Mouse (Mus musculus) left cerebral cortex, adult 8-10 months (tissue): Measurements from ENCODE around the gene Gm39653. TPM values are rescaled to one million over a fixed set of nuclear protein-coding genes. Genes with fewer than 3 reads are reported as not detected.
"Not testable (repeated sequence)": the region's sequence is repeated elsewhere in the genome, so short reads cannot be mapped to it uniquely, and the experiment has no call there.

Experiments used
- DNase-seq, 2 experiments: peaks; one replicate each; pipeline ENCODE4 v3.0.0; 2022; ENCODE audit warnings: low spot score in 2 of 2
- total RNA-seq, 4 experiments: library from RNA; stranded (reverse); gene quantifications; 2 replicates each; pipeline ENCODE4 v1.2.4; 2022

The Gm39653 gene
- total RNA-seq = not detected

GRCm38 (mm10) chr1:63615668-63616067 lies at the start of gene Gm39653:
Gene Gm39653, plus strand, starts transcription at chr1:63615968.
- DNase-seq = no peak

GRCm38 (mm10) chr1:63566501-63566900 lies 49.3 kb upstream of the Gm39653 start:
- DNase-seq = no peak

GRCm38 (mm10) chr1:63567031-63567430 lies 48.7 kb upstream of the Gm39653 start:
- no peak for DNase-seq

GRCm38 (mm10) chr1:63572229-63572628 lies 43.5 kb upstream of the Gm39653 start:
- DNase-seq = no peak

GRCm38 (mm10) chr1:63573432-63573831 lies 42.3 kb upstream of the Gm39653 start:
- no peak for DNase-seq

GRCm38 (mm10) chr1:63573864-63574611 lies 41.7 kb upstream of the Gm39653 start:
- no peak for DNase-seq

- no peak for DNase-seq
Measured at GRCm38 (mm10) chr1:63576803-63577202, 39.0 kb upstream of the Gm39653 start.

GRCm38 (mm10) chr1:63579153-63579552 lies 36.6 kb upstream of the Gm39653 start:
- no peak for DNase-seq

GRCm38 (mm10) chr1:63586869-63587268 lies 28.9 kb upstream of the Gm39653 start:
- no peak for DNase-seq

GRCm38 (mm10) chr1:63603870-63604500 lies 11.8 kb upstream of the Gm39653 start:
- DNase-seq = no peak

GRCm38 (mm10) chr1:63609613-63610012 lies 6.2 kb upstream of the Gm39653 start:
- no peak for DNase-seq

GRCm38 (mm10) chr1:63614594-63614993 lies 1.2 kb upstream of the Gm39653 start:
- DNase-seq = no peak

- no peak for DNase-seq
Measured at GRCm38 (mm10) chr1:63628211-63628610, 12.4 kb downstream of the Gm39653 start.

GRCm38 (mm10) chr1:63630390-63630789 lies 14.6 kb downstream of the Gm39653 start:
- not testable (repeated sequence) for DNase-seq

GRCm38 (mm10) chr1:63639921-63640320 lies 24.2 kb downstream of the Gm39653 start:
- no peak for DNase-seq

- peak in 1 of 2 experiments; percentile 56 for DNase-seq
Measured at GRCm38 (mm10) chr1:63658016-63658415, 42.2 kb downstream of the Gm39653 start.

GRCm38 (mm10) chr1:63659591-63659990 lies 43.8 kb downstream of the Gm39653 start:
- peak in 1 of 2 experiments; percentile 15 for DNase-seq

GRCm38 (mm10) chr1:63666089-63666488 lies 50.3 kb downstream of the Gm39653 start:
- DNase-seq = no peak

GRCm38 (mm10) chr1:63667201-63667948 lies 51.6 kb downstream of the Gm39653 start:
- DNase-seq = no peak

- no peak for DNase-seq
Measured at GRCm38 (mm10) chr1:63667949-63668851, 52.4 kb downstream of the Gm39653 start.

- DNase-seq = no peak
Measured at GRCm38 (mm10) chr1:63668852-63669160, 53.0 kb downstream of the Gm39653 start.
